Mouse (Mus musculus) liver, embryonic 12.5 days (tissue): ENCODE measurements around the gene Sec14l2. TPM values are rescaled to one million over a fixed set of nuclear protein-coding genes. Genes with fewer than 3 reads are reported as not detected.
"Not testable (repeated sequence)": the region's sequence is repeated elsewhere in the genome, so short reads cannot be mapped to it uniquely, and the experiment has no call there.

Experiments used
- ATAC-seq: fragments of 200-750 bp; cut with Nextera tagmentation; 2 replicates; pipeline ENCODE4 v1.8.0; 2017; ENCODE audit warnings: moderate number of reproducible peaks, mild to moderate bottlenecking, moderate library complexity
- H3K27ac ChIP-seq: fragments of 300-500 bp; sonication (generic); 2 replicates; pipeline ENCODE4 v1.5.1; 2016; ENCODE audit warnings: mild to moderate bottlenecking
- H3K27me3 ChIP-seq: fragments of 300-500 bp; sonication (generic); replicated peaks from 2 replicates; pipeline ENCODE4 v1.6.1; 2016; ENCODE audit warnings: mild to moderate bottlenecking, moderate library complexity
- H3K36me3 ChIP-seq: fragments of 300-500 bp; sonication (generic); 2 replicates; pipeline ENCODE4 v1.6.1; 2016; ENCODE audit warnings: mild to moderate bottlenecking, moderate library complexity
- H3K4me1 ChIP-seq: fragments of 300-500 bp; sonication (generic); 2 replicates; pipeline ENCODE4 v1.6.1; 2016
- H3K4me2 ChIP-seq: fragments of 300-500 bp; sonication (generic); 2 replicates; pipeline ENCODE4 v1.6.1; 2016; ENCODE audit warnings: mild to moderate bottlenecking, moderate library complexity
- H3K4me3 ChIP-seq: fragments of 300-500 bp; sonication (generic); 2 replicates; pipeline ENCODE4 v1.5.1; 2016; ENCODE audit warnings: mild to moderate bottlenecking, moderate library complexity
- H3K9ac ChIP-seq: fragments of 300-500 bp; sonication (generic); 2 replicates; pipeline ENCODE4 v1.6.1; 2016; ENCODE audit warnings: mild to moderate bottlenecking, moderate library complexity
- H3K9me3 ChIP-seq: fragments of 300-500 bp; sonication (generic); replicated peaks from 2 replicates; pipeline ENCODE4 v1.6.1; 2016; ENCODE audit warnings: mild to moderate bottlenecking, moderate library complexity
- WGBS: fragments of 180-500 bp; shearing (Covaris S2); methylation state at CpG from one replicate; pipeline ENCODE4 v1.1.7; 2016; ENCODE audit not compliant: insufficient replicate concordance; 5-methylcytosine and 5-hydroxymethylcytosine counted together
- polyA plus RNA-seq: library from polyadenylated mRNA; unstranded; fragments of >200 nt; fragmentation: Nextera tagmentation; extraction: Ambion mirVana; gene quantifications from 2 replicates; pipeline ENCODE4 v1.2.1, GENCODE M21; 2016

Sec14l2 gene
- polyA plus RNA-seq, 1 experiment from 2014 or later: 5.9 TPM

DNA sequence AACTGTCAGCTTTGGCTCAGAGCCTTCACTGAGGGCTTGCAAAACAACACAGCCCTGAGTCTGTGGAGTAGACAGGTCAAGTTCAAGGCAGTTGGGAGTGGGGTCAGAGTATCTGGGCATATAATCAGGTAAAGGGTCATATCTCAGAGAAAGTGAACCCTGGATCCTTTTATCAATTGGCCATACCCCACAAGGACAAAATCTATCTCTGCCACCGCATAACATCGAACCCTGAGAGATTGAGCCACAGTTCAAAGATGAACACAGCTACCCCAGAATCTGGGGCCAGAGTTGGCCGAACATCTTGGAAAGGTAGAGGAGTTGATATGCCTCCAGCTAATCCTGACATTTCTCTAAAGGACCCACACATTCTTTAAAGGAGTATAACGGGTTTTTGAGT lies 11.2 kb downstream of the Sec14l2 start:
- H3K27ac ChIP-seq: no peak overlapping the region

GRCm38 (mm10) chr11:4108691-4109090 lies 14.5 kb downstream of the Sec14l2 start:
- Histone ChIP-seq H3K4me3 (no peak overlapping the region), H3K4me1 (no peaks in the 10 kb centered on the region), H3K4me2 (no peak overlapping the region), H3K9ac (no peak overlapping the region), H3K9me3 (no peaks in the 10 kb centered on the region), H3K36me3 (0 out of 2 replicates have a peak, but pooled peaks cover 6% of the 10 kb centered on the region), H3K27ac (no peak overlapping the region), H3K27me3 (no peaks in the 10 kb centered on the region; the same call in 1 of the 2 replicates)
- 61% methylated on average over 7 of the region's 7 CpGs for WGBS
- no peak for ATAC-seq

More for the DNA sequence above, 11.2 kb downstream of the Sec14l2 start:
- no peak overlapping the region for H3K4me2 ChIP-seq
- no peak overlapping the region for H3K4me3 ChIP-seq
- H3K27me3 ChIP-seq: peaks cover 12% of the 10 kb centered on the region
- H3K9ac ChIP-seq: no peak overlapping the region
- no peak for ATAC-seq
- H3K9me3 ChIP-seq: no peaks in the 10 kb centered on the region
- 68% methylated on average over 4 of the region's 4 CpGs for WGBS
- peaks cover 15% of the 10 kb centered on the region for H3K4me1 ChIP-seq
- 0 out of 2 replicates have a peak, but pooled peaks cover 4% of the 10 kb centered on the region for H3K36me3 ChIP-seq

DNA sequence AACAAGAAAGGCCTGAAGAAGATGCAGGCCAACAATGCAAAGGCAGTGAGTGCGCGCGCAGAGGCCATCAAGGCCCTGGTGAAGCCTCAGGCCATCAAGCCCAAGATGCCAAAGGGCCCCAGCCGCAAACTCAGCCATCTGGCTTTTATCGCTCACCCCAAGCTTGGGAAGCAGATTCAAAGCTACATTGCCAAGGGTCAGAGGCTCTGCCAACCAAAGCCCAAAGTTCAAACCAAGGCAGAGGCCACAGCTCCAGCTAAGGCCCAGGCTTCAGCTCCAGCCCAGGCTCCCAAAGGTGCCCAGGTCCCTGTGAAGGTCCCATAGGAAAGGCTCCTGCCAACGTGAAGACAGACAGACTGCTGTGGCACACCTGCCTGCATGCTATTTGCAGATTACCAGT lies 15.3 kb downstream of the Sec14l2 start:
- not testable (repeated sequence) for H3K27me3 ChIP-seq, H3K9me3 ChIP-seq
- WGBS: 81% methylated on average over 6 of the region's 6 CpGs

GRCm38 (mm10) chr11:4105444-4105843 lies 17.8 kb downstream of the Sec14l2 start:
- Histone ChIP-seq H3K9ac (no peak overlapping the region), H3K4me3 (no peak overlapping the region)
- WGBS: 66% methylated on average over 6 of the region's 6 CpGs

More for the DNA sequence above, 15.3 kb downstream of the Sec14l2 start:
- H3K4me1 ChIP-seq, H3K4me3 ChIP-seq, H3K9ac ChIP-seq, H3K36me3 ChIP-seq, H3K4me2 ChIP-seq, ATAC-seq, H3K27ac ChIP-seq: not testable (repeated sequence)

GRCm38 (mm10) chr11:4104989-4105388 lies 18.2 kb downstream of the Sec14l2 start:
- Histone ChIP-seq H3K4me1 (no peaks in the 10 kb centered on the region), H3K4me2 (no peak overlapping the region), H3K9me3 (no peaks in the 10 kb centered on the region), H3K9ac (no peak overlapping the region), H3K36me3 (0 out of 2 replicates have a peak, but pooled peaks cover 6% of the 10 kb centered on the region), H3K27me3 (peaks cover 16% of the 10 kb centered on the region; the same call in 1 of the 2 replicates), H3K27ac (no peak overlapping the region), H3K4me3 (no peak overlapping the region)
- ATAC-seq: no peak
- 81% methylated on average over 5 of the region's 5 CpGs for WGBS

More at GRCm38 (mm10) chr11:4105444-4105843, 17.8 kb downstream of the Sec14l2 start:
- no peak overlapping the region for H3K4me2 ChIP-seq
- ATAC-seq: no peak
- H3K36me3 ChIP-seq: 0 out of 2 replicates have a peak, but pooled peaks cover 6% of the 10 kb centered on the region
- H3K27ac ChIP-seq: no peak overlapping the region
- peaks cover 16% of the 10 kb centered on the region; the same call in 1 of the 2 replicates for H3K27me3 ChIP-seq
- H3K9me3 ChIP-seq: no peaks in the 10 kb centered on the region
- no peaks in the 10 kb centered on the region for H3K4me1 ChIP-seq

- H3K9ac ChIP-seq: no peak overlapping the region
- WGBS: 68% methylated on average over 14 of the region's 14 CpGs
- no peak overlapping the region for H3K4me2 ChIP-seq
- no peaks in the 10 kb centered on the region for H3K4me1 ChIP-seq
- no peak overlapping the region for H3K4me3 ChIP-seq
- H3K9me3 ChIP-seq: no peaks in the 10 kb centered on the region
- ATAC-seq: no peak
- H3K27ac ChIP-seq: no peak overlapping the region
- 0 out of 2 replicates have a peak, but pooled peaks cover 5% of the 10 kb centered on the region for H3K36me3 ChIP-seq
- peaks cover 16% of the 10 kb centered on the region; the same call in 1 of the 2 replicates for H3K27me3 ChIP-seq
These were observed 19.7 kb downstream of the Sec14l2 start for GRCm38 (mm10) chr11:4103522-4103921.

GRCm38 (mm10) chr11:4101851-4102250 lies 21.4 kb downstream of the Sec14l2 start:
- H3K27me3 ChIP-seq: peaks cover 16% of the 10 kb centered on the region; the same call in 1 of the 2 replicates
- no peak for ATAC-seq
- no peaks in the 10 kb centered on the region for H3K9me3 ChIP-seq
- H3K27ac ChIP-seq: no peak overlapping the region
- 57% methylated on average over 5 of the region's 5 CpGs for WGBS
- H3K36me3 ChIP-seq: 0 out of 2 replicates have a peak, but pooled peaks cover 2% of the 10 kb centered on the region
- no peak overlapping the region for H3K4me3 ChIP-seq
- H3K4me2 ChIP-seq: no peak overlapping the region
- no peak overlapping the region for H3K9ac ChIP-seq
- peaks cover 14% of the 10 kb centered on the region for H3K4me1 ChIP-seq

DNA sequence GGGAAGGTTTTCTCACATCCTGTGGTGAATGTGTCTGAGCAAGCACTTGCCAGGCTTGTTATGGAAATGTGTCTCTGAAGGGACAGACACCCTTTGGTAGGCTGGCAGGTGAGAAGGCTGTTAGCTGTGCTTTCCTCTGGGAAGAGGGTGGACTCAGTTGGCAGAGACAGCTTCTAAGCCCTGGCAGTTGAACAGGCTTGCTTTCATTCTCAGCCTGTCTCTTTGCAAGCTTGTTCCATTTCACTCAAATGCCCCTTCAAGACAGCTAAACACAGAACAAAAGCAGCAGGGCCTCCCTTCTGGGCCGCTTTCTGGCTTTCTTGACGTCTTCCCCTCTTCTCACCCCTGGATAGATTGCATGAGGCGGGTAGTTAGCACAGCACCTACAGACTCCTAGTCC lies 23.8 kb downstream of the Sec14l2 start:
- Histone ChIP-seq H3K4me2 (no peak overlapping the region), H3K4me1 (peaks cover 31% of the 10 kb centered on the region), H3K27ac (no peak overlapping the region), H3K36me3 (no peaks in the 10 kb centered on the region), H3K9ac (no peak overlapping the region), H3K9me3 (no peaks in the 10 kb centered on the region), H3K4me3 (no peak overlapping the region), H3K27me3 (peaks cover 16% of the 10 kb centered on the region; the same call in 1 of the 2 replicates)
- WGBS: 55% methylated on average over 3 of the region's 3 CpGs
- no peak for ATAC-seq

GRCm38 (mm10) chr11:4098816-4099215 lies 24.4 kb downstream of the Sec14l2 start:
- ATAC-seq: no peak
- 64% methylated on average over 7 of the region's 7 CpGs for WGBS
- Histone ChIP-seq H3K36me3 (peaks cover 3% of the 10 kb centered on the region), H3K4me2 (no peak overlapping the region), H3K27ac (no peak overlapping the region), H3K4me3 (no peak overlapping the region), H3K27me3 (peaks cover 16% of the 10 kb centered on the region; the same call in 1 of the 2 replicates), H3K4me1 (peaks cover 37% of the 10 kb centered on the region), H3K9ac (no peak overlapping the region), H3K9me3 (no peaks in the 10 kb centered on the region)

GRCm38 (mm10) chr11:4098120-4098519 lies 25.1 kb downstream of the Sec14l2 start:
- Histone ChIP-seq H3K4me2 (no peak overlapping the region), H3K4me3 (no peak overlapping the region), H3K9me3 (no peaks in the 10 kb centered on the region), H3K4me1 (peaks cover 44% of the 10 kb centered on the region), H3K27me3 (peaks cover 14% of the 10 kb centered on the region; the same call in 1 of the 2 replicates), H3K27ac (no peak overlapping the region), H3K36me3 (peaks cover 10% of the 10 kb centered on the region), H3K9ac (no peak overlapping the region)
- no peak for ATAC-seq
- 65% methylated on average over 8 of the region's 8 CpGs for WGBS

- 35% methylated on average over 10 of the region's 10 CpGs for WGBS
- peak overlapping the region; percentile 75 for H3K4me3 ChIP-seq
- 0 out of 2 replicates have a peak, but pooled peaks cover 6% of the 10 kb centered on the region for H3K27me3 ChIP-seq
- peak; percentile 14 for ATAC-seq
- peaks cover 46% of the 10 kb centered on the region for H3K4me1 ChIP-seq
- H3K27ac ChIP-seq: peak overlapping the region; percentile 88
- H3K9ac ChIP-seq: peak overlapping the region; percentile 77
- H3K4me2 ChIP-seq: peak overlapping the region; percentile 88
- peaks cover 20% of the 10 kb centered on the region for H3K36me3 ChIP-seq
- H3K9me3 ChIP-seq: no peaks in the 10 kb centered on the region
These were observed 26.1 kb downstream of the Sec14l2 start for GRCm38 (mm10) chr11:4097091-4097621.

DNA sequence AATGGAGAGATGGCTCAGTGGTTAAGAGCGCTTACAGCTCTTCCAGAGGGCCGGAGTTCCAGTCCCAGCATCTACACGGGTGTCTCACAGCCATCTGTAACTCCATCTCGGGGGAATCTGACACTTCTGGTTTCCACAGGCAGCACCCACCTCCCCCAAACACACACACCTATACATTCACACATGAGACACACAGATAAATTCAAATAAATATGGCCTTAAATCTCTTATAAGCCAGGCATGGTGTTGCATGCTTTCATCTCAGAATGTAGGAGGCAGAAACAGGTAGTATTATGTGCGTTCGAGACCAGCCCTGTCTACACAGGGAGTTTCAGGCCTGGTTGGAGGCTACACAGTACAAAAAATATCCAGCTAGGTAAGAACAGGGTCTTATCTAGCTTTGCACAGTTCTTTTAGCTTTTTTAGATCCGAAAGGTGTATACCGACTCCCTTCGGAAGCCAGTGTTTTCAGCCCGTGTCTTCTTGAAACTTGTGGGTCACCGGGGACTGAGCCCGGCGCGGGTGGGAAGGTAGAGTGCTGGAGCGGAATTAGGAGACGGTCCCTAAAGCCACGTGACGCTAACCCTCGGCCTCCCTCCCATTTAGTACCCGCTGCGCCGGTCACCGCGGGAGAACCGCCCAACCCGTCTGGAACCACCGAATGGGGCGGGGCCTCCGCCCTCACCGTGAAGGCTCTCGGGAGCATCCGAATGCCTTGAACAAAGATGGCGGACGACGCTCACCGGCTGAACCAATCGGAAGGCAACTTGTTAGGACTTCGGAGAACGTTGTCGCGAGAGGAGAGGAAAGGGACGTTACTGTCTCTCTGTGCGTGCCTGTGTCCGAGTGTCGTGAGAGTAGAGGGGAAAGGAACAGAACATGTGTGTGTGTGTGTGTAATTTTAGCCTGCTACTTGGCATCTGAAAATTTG lies 26.9 kb downstream of the Sec14l2 start:
- Histone ChIP-seq H3K4me3 (peak overlapping the region; percentile 75), H3K4me1 (peaks cover 46% of the 10 kb centered on the region), H3K36me3 (peaks cover 28% of the 10 kb centered on the region), H3K4me2 (peak overlapping the region; percentile 88), H3K27ac (peak overlapping the region; percentile 88), H3K27me3 (no peaks in the 10 kb centered on the region), H3K9me3 (peaks cover 4% of the 10 kb centered on the region), H3K9ac (peak overlapping the region; percentile 81)
- ATAC-seq: peak; percentile 91
- WGBS: under 1% methylated on average over 45 of the region's 45 CpGs
